Mouse (Mus musculus): ENCODE results near the gene Cdip1.
A peak's percentile ranks its signal among the peaks of the same experiment; 100 is the strongest.

The Cdip1 gene

GRCm38 (mm10) chr16:4718753-4719518, 71.2 kb downstream of the Cdip1 start, which contains the start of gene Nmral1:
Nmral1 (minus strand) TSS chr16:4719356.
- DNase-seq (ENCODE audit: low spot score in 2 of 2), result peak; percentile 37

- DNase-seq (ENCODE audit: low spot score in 2 of 2), result no peak
Measured at GRCm38 (mm10) chr16:4717866-4718265, 72.2 kb downstream of the Cdip1 start.

GRCm38 (mm10) chr16:4713861-4714710, 76.0 kb downstream of the Cdip1 start:
- no peak for DNase-seq (ENCODE audit: low spot score in 2 of 2)

- no peak for DNase-seq (ENCODE audit: low spot score in 2 of 2)
Measured at GRCm38 (mm10) chr16:4711173-4711572, 78.9 kb downstream of the Cdip1 start.

- DNase-seq (ENCODE audit: low spot score in 2 of 2), result no peak
Measured at GRCm38 (mm10) chr16:4705541-4705940, 84.6 kb downstream of the Cdip1 start.

GRCm38 (mm10) chr16:4702646-4703045, 87.4 kb downstream of the Cdip1 start:
- no peak for DNase-seq (ENCODE audit: low spot score in 2 of 2)

GRCm38 (mm10) chr16:4701211-4701610, 88.9 kb downstream of the Cdip1 start:
- no peak for DNase-seq (ENCODE audit: low spot score in 2 of 2)

Measured in frontal cortex, postnatal 14 days (tissue).